ENCODE assay signal across 22 mouse cellular contexts in the genomic region with DNA sequence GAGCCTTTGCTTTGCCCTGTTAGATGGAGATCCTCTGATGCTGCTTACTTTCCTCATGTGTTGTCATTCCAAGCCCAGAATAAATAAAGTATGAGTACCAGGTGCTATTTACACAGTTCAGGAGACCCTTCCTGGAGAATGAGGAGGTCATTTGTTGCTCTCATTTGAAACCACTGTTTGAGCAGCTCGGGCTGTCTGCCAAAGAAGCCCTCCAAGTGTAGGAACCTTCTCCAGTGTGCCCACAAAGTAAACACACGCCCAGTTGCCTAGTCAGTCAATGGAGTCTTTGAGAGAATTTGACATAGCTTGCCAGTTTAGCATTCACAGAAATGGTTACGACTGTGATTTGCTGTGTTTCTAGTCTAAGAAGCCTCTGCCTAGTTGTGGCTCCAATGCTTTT. TPM values are rescaled to one million over a fixed set of nuclear protein-coding genes. Genes with fewer than 3 reads are reported as not detected.
DNase-seq lines count a peak whose midpoint lies in the region; ATAC-seq and TF ChIP-seq lines count a peak whose summit lies in the region.
"Had no signal": no experiment of that assay in that cellular context is flagged by ENCODE, and none has a peak within 500 bp of the region (broad histone marks: within the 10 kb centered on the region; RNA-seq: fewer than 3 reads in every experiment).

No protein-coding gene starts in this region.

- ATAC-seq in embryonic facial prominence, embryonic 14.5 days (ENCODE audit: low read depth) = no peak
- peak; percentile 96 for ATAC-seq in lung, embryonic 16.5 days (ENCODE audit: low read depth)
- no peak for ATAC-seq in megakaryocyte-erythroid progenitor cell, adult 5-6 weeks (replicated peaks; ENCODE audit: low FRiP score, low TSS enrichment, poor library complexity, severe bottlenecking)
- ATAC-seq: CD4-positive, CD25-positive, alpha-beta regulatory T cell, adult 4 months; forebrain, embryonic 15.5 days; intestine, postnatal 0 days had no signal

- H3K4me1 ChIP-seq in embryonic facial prominence, embryonic 14.5 days (ENCODE audit: control insufficient read depth, insufficient read depth, low read length) = no peaks in the 10 kb centered on the region
- H3K4me1 ChIP-seq in embryonic facial prominence, embryonic 10.5 days = no peaks in the 10 kb centered on the region
- H3K4me1 ChIP-seq in lung, embryonic 16.5 days (replicated peaks; ENCODE audit: control insufficient read depth, insufficient read depth, low read length) = peaks cover 5% of the 10 kb centered on the region
- H3K4me1 ChIP-seq: liver, embryonic 13.5 days had no signal

- no peaks in the 10 kb centered on the region for H3K27me3 ChIP-seq in embryonic facial prominence, embryonic 14.5 days (replicated peaks; ENCODE audit: control insufficient read depth, insufficient read depth, low read length)
- H3K27me3 ChIP-seq in embryonic facial prominence, embryonic 10.5 days (replicated peaks; ENCODE audit: low read depth, poor library complexity, severe bottlenecking) = no peaks in the 10 kb centered on the region
- no peaks in the 10 kb centered on the region for H3K27me3 ChIP-seq in lung, embryonic 16.5 days (ENCODE audit: control insufficient read depth, insufficient read depth, low read depth, low read length)
- H3K27me3 ChIP-seq: forebrain, embryonic 15.5 days; liver, embryonic 13.5 days; megakaryocyte, embryonic 14.5 days had no signal

- H3K27ac ChIP-seq in embryonic facial prominence, embryonic 14.5 days (replicated peaks; ENCODE audit: low read depth, low read length) = no peak overlapping the region
- H3K27ac ChIP-seq in embryonic facial prominence, embryonic 10.5 days (replicated peaks) = no peak overlapping the region
- H3K27ac ChIP-seq in layer of hippocampus, adult 2 months = peak overlapping the region; percentile 25
- H3K27ac ChIP-seq in lung, embryonic 16.5 days (ENCODE audit: low read length) = peak overlapping the region; percentile 80
- H3K27ac ChIP-seq: forebrain, embryonic 15.5 days; gastrocnemius, adult 2 months; kidney, postnatal 0 days; liver, embryonic 13.5 days had no signal

- 86% methylated on average over 3 of the region's 3 CpGs for whole genome bisulfite sequencing in embryonic facial prominence, embryonic 14.5 days
- WGBS in embryonic facial prominence, embryonic 10.5 days = 92% methylated on average over 3 of the region's 3 CpGs
- 66% methylated on average over 3 of the region's 3 CpGs for WGBS in lung, embryonic 16.5 days

- H3K4me3 ChIP-seq in embryonic facial prominence, embryonic 14.5 days (ENCODE audit: low read depth, low read length) = no peak overlapping the region
- no peak overlapping the region for H3K4me3 ChIP-seq in embryonic facial prominence, embryonic 10.5 days
- H3K4me3 ChIP-seq in layer of hippocampus, adult 2 months = no peak overlapping the region
- no peak overlapping the region for H3K4me3 ChIP-seq in lung, embryonic 16.5 days (ENCODE audit: low read length)
- H3K4me3 ChIP-seq: forebrain, embryonic 15.5 days; gastrocnemius, adult 2 months; liver, embryonic 13.5 days; megakaryocyte, embryonic 14.5 days; myocyte had no signal

- H3K4me2 ChIP-seq in embryonic facial prominence, embryonic 14.5 days (ENCODE audit: low read depth, low read length) = no peak overlapping the region
- H3K4me2 ChIP-seq in lung, embryonic 16.5 days (ENCODE audit: low read depth, low read length) = no peak overlapping the region
- H3K4me2 ChIP-seq: forebrain, embryonic 15.5 days; liver, embryonic 13.5 days had no signal

- no peak for TF ChIP-seq CTCF in layer of hippocampus, adult 2 months (conservative IDR thresholded peaks at IDR 0.05)
- no peak for TF ChIP-seq CTCF in brain, embryonic 14.5 days (IDR thresholded peaks at IDR 0.05; ENCODE audit: borderline replicate concordance, extremely low read depth, insufficient read depth, insufficient read length)

- no peaks in the 10 kb centered on the region for H3K9me3 ChIP-seq in embryonic facial prominence, embryonic 14.5 days (ENCODE audit: control insufficient read depth, low read length)
- H3K9me3 ChIP-seq in embryonic facial prominence, embryonic 10.5 days = no peaks in the 10 kb centered on the region
- no peaks in the 10 kb centered on the region for H3K9me3 ChIP-seq in lung, embryonic 16.5 days (ENCODE audit: control insufficient read depth, low read length)
- H3K9me3 ChIP-seq: forebrain, embryonic 15.5 days; G1E; liver, embryonic 13.5 days; megakaryocyte, embryonic 14.5 days had no signal

- DNase-seq in embryonic facial prominence, embryonic 14.5 days (ENCODE audit: low spot score) = peak; percentile 70
- no peak for DNase-seq in embryonic facial prominence, embryonic 10.5 days (ENCODE audit: low spot score)
- DNase-seq in layer of hippocampus, adult 2 months (ENCODE audit: low spot score in 2 of 2) = no peak
- no peak for DNase-seq in layer of hippocampus, adult 18-20 months (ENCODE audit: low spot score in 2 of 2)
- peak; percentile 55 for DNase-seq in brain, embryonic 14.5 days (ENCODE audit: low read depth)
- no peak for DNase-seq in adrenal gland, adult 8-10 months
- DNase-seq: adrenal gland, adult 2 months; cerebellum, adult 11 months; cerebellum, postnatal 14 days; gastrocnemius, adult 2 months; heart, postnatal 4 days; layer of hippocampus, adult 9-11 months; liver, embryonic 13.5 days had no signal

- H3K36me3 ChIP-seq in embryonic facial prominence, embryonic 14.5 days (ENCODE audit: control insufficient read depth, insufficient read depth, low read length) = peaks cover 95% of the 10 kb centered on the region
- H3K36me3 ChIP-seq in embryonic facial prominence, embryonic 10.5 days (replicated peaks) = peaks cover 98% of the 10 kb centered on the region
- peaks cover 47% of the 10 kb centered on the region for H3K36me3 ChIP-seq in lung, embryonic 16.5 days (ENCODE audit: control insufficient read depth, insufficient read depth, low read length)

- no peak for TF ChIP-seq POLR2A in brain, embryonic 14.5 days (IDR thresholded peaks at IDR 0.05; ENCODE audit: borderline replicate concordance, extremely low read depth, insufficient read depth, insufficient read length, poor library complexity, severe bottlenecking)

- no peak overlapping the region for H3K9ac ChIP-seq in embryonic facial prominence, embryonic 14.5 days (ENCODE audit: low read depth, low read length)
- no peak overlapping the region for H3K9ac ChIP-seq in lung, embryonic 16.5 days (ENCODE audit: low read length)
- H3K9ac ChIP-seq: forebrain, embryonic 15.5 days; liver, embryonic 13.5 days had no signal

RNA-seq across cellular contexts. Expression of a gene that starts 12.3 kb away (rescaled TPM):
- polyA plus RNA-seq in embryonic facial prominence, embryonic 14.5 days (2014; fragmentation: Nextera tagmentation; extraction: Ambion mirVana) = 50.4 and 54.6 TPM in 2 replicates
- 80.9 and 81.8 TPM in 2 replicates for polyA plus RNA-seq in embryonic facial prominence, embryonic 10.5 days (2016; fragmentation: Nextera tagmentation; extraction: Ambion mirVana)
- total RNA-seq in layer of hippocampus, adult 2 months (2021) = 100 to 1,000 TPM; 103 to 108 TPM
- 10 to 100 TPM; 90.6 to 99.5 TPM for total RNA-seq in layer of hippocampus, adult 18-20 months (2021)
- polyA plus RNA-seq in brain, embryonic 14.5 days (2012; rRNA removed) = 158 and 159 TPM in 2 replicates
- 46.0 and 49.6 TPM in 2 replicates for polyA plus RNA-seq in lung, embryonic 16.5 days (2015; fragmentation: Nextera tagmentation; extraction: Ambion mirVana)
- 10 to 100 TPM; 57.8 to 92.9 (median 81.0) TPM for total RNA-seq in adrenal gland, adult 8-10 months (2022)
- total RNA-seq in megakaryocyte-erythroid progenitor cell, adult 5-6 weeks (2014; fragmentation: Nextera tagmentation) = 18.8 and 20.7 TPM in 2 replicates
- total RNA-seq in megakaryocyte-erythroid progenitor cell, adult 5-6 weeks (2017) = 14.7 and 19.3 TPM in 2 replicates

Comparison
In these comparisons a context has a peak if more than half of its experiments do, and no peak if none do; other contexts are left out.
1. DNase-seq: peak in embryonic facial prominence, embryonic 14.5 days (single experiment) and brain, embryonic 14.5 days (single experiment); none in embryonic facial prominence, embryonic 10.5 days (single experiment), layer of hippocampus, adult 2 months (0 of 2), layer of hippocampus, adult 18-20 months (0 of 2) and adrenal gland, adult 8-10 months (single experiment).
2. H3K27ac ChIP-seq: peak in layer of hippocampus, adult 2 months (single experiment) and lung, embryonic 16.5 days (single experiment); none in embryonic facial prominence, embryonic 14.5 days (single experiment) and embryonic facial prominence, embryonic 10.5 days (single experiment).